Mouse (Mus musculus): ENCODE data around the gene Gtpbp10.

The Gtpbp10 gene

GRCm38 (mm10) chr5:5559079-5559740, at the start of gene Gtpbp10:
Gene Gtpbp10 (minus strand): TSS chr5:5559538.
- DNase-seq: peak; percentile 96

- DNase-seq: no peak
Measured at GRCm38 (mm10) chr5:5587686-5588085, 28.3 kb upstream of the Gtpbp10 start.

GRCm38 (mm10) chr5:5573749-5574317, 14.5 kb upstream of the Gtpbp10 start, which contains the start of gene Gm8773:
Gene Gm8773 (plus strand): TSS chr5:5573799.
- peak; percentile 37 to 51 for DNase-seq

GRCm38 (mm10) chr5:5562435-5562834, 3.1 kb upstream of the Gtpbp10 start:
- no peak for DNase-seq

GRCm38 (mm10) chr5:5561041-5561706, 1.8 kb upstream of the Gtpbp10 start:
- no peak for DNase-seq

GRCm38 (mm10) chr5:5559798-5560197, 460 bp upstream of the Gtpbp10 start:
- DNase-seq: no peak

- no peak for DNase-seq
Measured at GRCm38 (mm10) chr5:5551110-5551509, 8.2 kb downstream of the Gtpbp10 start.

- DNase-seq: no peak
Measured at GRCm38 (mm10) chr5:5540385-5540784, 19.0 kb downstream of the Gtpbp10 start.

- no peak for DNase-seq
Measured at GRCm38 (mm10) chr5:5539771-5540170, 19.6 kb downstream of the Gtpbp10 start.

GRCm38 (mm10) chr5:5536131-5536530, 23.2 kb downstream of the Gtpbp10 start:
- no peak for DNase-seq

- no peak for DNase-seq
Measured at GRCm38 (mm10) chr5:5533656-5534420, 25.5 kb downstream of the Gtpbp10 start.

- no peak for DNase-seq
Measured at GRCm38 (mm10) chr5:5515411-5515810, 43.9 kb downstream of the Gtpbp10 start.

- peak; percentile 99 for DNase-seq
Measured at GRCm38 (mm10) chr5:5514196-5515076, 44.9 kb downstream of the Gtpbp10 start, which contains the start of gene Cldn12. Gene Cldn12 (minus strand): TSS chr5:5514958.

- no peak for DNase-seq
Measured at GRCm38 (mm10) chr5:5511401-5511800, 47.9 kb downstream of the Gtpbp10 start.

- no peak for DNase-seq
Measured at GRCm38 (mm10) chr5:5510989-5511388, 48.3 kb downstream of the Gtpbp10 start.

GRCm38 (mm10) chr5:5510304-5510887, 48.9 kb downstream of the Gtpbp10 start:
- DNase-seq: peak; percentile 57 to 67

- no peak for DNase-seq
Measured at GRCm38 (mm10) chr5:5508231-5508630, 51.1 kb downstream of the Gtpbp10 start.

GRCm38 (mm10) chr5:5507701-5508225, 51.6 kb downstream of the Gtpbp10 start:
- DNase-seq: peak; percentile 93 to 96

- peak in 1 of 2 experiments; percentile 31 for DNase-seq
Measured at GRCm38 (mm10) chr5:5504456-5504855, 54.9 kb downstream of the Gtpbp10 start.

GRCm38 (mm10) chr5:5503381-5503780, 56.0 kb downstream of the Gtpbp10 start:
- peak; percentile 32 to 41 for DNase-seq

- DNase-seq: no peak
Measured at GRCm38 (mm10) chr5:5501583-5501982, 57.8 kb downstream of the Gtpbp10 start.

All from cerebellum, postnatal 14 days (tissue).